Mouse (Mus musculus): Measurements from ENCODE around the gene Slc25a39.
"Not testable (repeated sequence)": the region's sequence is repeated elsewhere in the genome, so short reads cannot be mapped to it uniquely, and the experiment has no call there.

The Slc25a39 gene

GRCm38 (mm10) chr11:102411704-102412103, 4.0 kb upstream of the Slc25a39 start:
- peak; percentile 87 for DNase-seq (ENCODE audit: extremely low spot score)

- DNase-seq (ENCODE audit: extremely low spot score) = no peak
Observed at GRCm38 (mm10) chr11:102411061-102411460, 3.3 kb upstream of the Slc25a39 start.

DNA sequence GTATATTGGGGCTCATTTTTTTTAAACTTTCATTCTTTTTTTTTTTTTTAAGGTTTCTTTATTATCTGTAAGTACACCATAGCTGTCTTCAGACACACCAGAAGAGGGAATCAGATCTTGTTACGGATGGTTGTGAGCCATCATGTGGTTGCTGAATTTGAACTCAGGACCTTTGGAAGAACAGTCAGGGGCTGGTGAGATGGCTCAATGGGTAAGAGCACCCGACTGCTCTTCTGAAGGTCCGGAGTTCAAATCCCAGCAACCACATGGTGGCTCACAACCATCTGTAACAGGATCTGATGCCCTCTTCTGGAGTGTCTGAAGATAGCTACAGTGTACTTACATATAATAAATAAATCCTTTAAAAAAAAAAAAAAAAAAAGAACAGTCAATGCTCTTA, 2.6 kb upstream of the Slc25a39 start:
- not testable (repeated sequence) for DNase-seq (ENCODE audit: extremely low spot score)

DNA sequence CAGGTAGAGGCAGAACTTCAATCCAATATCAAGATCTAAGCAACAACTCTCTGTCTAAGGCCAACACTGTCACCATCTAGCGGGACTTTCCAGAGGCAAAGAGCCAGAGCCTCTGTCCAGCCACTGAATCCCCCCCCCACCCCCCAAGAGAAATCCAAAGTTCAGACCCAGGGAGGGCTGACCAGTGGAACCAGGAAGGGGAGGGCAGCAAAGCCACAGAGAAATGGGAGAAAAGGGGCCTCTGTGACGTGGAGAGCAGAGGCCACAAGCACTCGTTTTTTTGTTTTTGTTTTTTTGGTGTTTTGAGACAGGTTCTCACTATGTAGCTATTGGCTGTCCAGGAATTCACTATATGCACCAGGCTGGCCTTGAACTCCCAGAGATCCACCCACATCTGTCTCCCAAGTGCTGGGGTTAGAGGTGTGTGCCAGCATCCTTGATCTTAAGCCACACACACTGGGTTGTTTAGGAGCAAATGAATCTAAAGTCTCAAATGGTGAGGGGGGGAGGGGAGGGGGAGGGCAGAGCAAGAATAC, 2.1 kb upstream of the Slc25a39 start:
- DNase-seq (ENCODE audit: extremely low spot score) = no peak

- DNase-seq (ENCODE audit: extremely low spot score) = no peak
Observed at GRCm38 (mm10) chr11:102408888-102409794, 1.4 kb upstream of the Slc25a39 start.

DNA sequence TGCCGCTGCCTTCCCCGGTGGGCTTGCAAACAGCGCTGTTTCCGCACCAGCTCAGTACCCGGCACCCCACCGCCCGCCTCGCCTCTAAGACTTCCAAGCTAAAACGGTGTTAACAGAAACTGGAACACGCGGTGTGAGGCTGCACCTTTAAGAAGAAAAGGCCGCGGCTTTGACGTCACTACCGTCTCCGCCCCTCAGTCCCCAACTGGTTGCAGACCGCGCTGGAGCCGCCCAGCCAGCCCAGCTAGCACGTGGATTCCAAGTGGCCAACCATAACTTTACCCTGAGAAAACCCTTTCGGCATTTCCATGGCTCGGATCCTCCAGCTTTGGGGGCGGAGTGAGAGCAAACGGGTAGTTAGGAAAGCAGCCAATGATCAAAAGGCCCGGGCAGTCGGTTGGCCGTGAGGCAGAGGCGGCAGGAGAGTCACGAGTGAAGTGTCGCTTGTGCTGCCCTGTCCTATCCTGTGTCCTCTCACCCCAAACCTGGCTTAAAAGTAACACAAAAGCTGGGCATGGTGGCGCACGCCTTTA, 664 bp upstream of the Slc25a39 start:
- DNase-seq (ENCODE audit: extremely low spot score) = peak; percentile 96

- DNase-seq (ENCODE audit: extremely low spot score) = peak; percentile 91
Observed at GRCm38 (mm10) chr11:102406900-102407833, 579 bp downstream of the Slc25a39 start.

DNA sequence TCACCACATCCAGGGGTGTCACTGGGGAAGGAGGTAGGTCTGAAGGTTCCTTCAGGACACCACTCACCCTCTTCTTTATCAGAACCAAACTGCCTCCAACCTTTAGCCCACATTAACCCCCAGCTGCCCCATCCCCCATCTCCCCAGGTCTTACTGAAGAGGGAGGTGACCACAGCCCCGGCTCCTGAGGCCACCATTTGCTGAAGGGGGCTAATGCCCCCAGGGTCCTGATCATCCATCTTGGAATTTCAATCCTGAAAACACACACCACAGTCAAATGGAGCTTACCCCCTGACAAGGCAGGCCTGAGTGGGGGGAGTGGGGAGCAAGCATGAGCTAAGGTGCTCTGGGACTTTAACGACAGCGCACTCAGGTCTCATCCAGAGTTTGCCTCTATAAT, 1.3 kb downstream of the Slc25a39 start:
- no peak for DNase-seq (ENCODE audit: extremely low spot score)

- no peak for DNase-seq (ENCODE audit: extremely low spot score)
Observed at GRCm38 (mm10) chr11:102405544-102406285, 2.0 kb downstream of the Slc25a39 start.

GRCm38 (mm10) chr11:102404161-102405010, 3.4 kb downstream of the Slc25a39 start:
- DNase-seq (ENCODE audit: extremely low spot score) = no peak

DNA sequence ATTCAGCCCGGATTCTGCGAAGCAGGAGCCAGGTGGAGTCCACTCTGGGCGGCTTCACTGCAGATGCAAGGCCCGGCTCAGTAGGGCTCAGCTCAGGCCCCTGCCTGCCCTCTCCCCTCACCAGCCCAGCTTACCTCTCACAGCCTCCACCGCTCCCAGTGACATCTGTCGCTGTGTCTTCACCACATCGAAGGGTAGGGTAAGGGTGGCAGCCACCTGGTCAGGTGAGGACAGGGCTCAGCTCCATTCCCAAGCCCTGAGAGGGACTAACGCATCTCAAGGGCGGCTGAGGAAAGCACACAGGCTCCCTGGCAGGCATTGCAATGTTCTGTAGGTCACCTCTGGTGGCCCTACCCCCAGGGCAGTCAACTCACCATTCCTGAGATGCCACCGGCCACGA, 4.1 kb downstream of the Slc25a39 start:
- no peak for DNase-seq (ENCODE audit: extremely low spot score)

- DNase-seq (ENCODE audit: extremely low spot score) = no peak
Observed at GRCm38 (mm10) chr11:102401898-102402500, 5.7 kb downstream of the Slc25a39 start.

DNA sequence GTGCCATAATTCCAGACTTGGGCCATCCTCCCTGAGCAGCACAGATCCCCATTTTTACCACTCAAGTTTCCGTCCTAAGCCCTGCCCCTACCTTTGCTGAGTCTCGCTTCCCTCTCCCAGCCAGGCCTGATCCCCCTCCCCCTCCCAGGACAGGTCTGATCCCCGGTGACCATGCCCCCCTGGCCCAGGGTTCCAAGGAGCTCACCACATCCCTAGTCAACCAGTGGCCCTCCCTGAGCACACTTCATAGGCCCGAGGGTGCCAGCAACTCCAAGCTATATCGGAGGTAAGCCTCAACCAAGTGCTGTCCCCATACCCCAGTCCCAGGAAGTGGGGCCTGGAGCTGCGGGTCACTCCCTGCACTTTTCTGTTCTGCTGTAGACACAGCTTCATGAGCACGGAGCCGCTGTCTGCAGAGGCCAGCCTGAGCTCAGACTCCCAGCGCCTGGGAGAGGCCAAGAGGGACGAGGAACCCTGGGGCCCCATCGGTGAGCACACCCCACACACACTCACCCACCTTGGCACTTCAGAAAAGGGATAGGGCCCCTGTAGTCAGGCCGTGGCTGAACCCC, 7.1 kb downstream of the Slc25a39 start:
- no peak for DNase-seq (ENCODE audit: extremely low spot score)

- no peak for DNase-seq (ENCODE audit: extremely low spot score)
Observed at GRCm38 (mm10) chr11:102399610-102400072, 8.1 kb downstream of the Slc25a39 start.

GRCm38 (mm10) chr11:102399107-102399506, 8.6 kb downstream of the Slc25a39 start:
- no peak for DNase-seq (ENCODE audit: extremely low spot score)

DNA sequence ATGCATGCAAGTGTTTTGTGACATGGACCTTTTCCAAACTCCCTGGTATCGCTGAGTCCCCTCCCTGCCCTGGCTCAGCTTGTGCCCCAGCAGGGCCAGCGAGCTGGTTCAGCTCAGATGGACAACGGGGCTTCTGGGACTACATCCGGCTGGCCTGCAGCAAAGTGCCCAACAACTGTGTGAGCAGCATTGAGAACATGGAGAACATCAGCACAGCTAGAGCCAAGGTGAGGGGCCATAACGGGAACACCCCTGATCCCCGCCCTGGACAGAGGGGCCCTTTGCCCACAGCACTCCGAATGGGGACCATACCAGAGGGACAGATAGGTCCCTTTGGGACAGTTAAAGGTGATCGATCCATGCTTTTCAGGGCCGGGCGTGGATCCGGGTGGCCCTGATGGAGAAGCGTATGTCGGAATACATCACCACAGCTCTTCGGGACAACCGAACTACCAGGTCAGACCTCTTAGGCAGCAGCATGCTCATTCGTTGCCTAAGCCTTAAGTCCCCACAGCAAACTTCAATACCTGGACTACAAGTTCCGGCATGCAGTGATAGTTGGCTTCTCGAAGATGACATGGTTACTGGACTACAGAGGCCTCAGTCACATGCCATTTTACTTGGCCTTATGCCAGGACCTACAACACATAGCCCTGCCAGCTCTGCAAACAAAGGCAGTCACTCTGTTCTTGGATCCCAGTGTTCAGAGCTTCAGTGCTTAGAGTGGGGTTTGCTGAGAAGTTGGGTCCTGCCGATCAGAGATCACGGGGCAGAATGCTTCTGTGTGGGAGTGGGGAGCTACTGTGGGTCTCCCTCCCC, 9.5 kb downstream of the Slc25a39 start:
- DNase-seq (ENCODE audit: extremely low spot score) = no peak

DNA sequence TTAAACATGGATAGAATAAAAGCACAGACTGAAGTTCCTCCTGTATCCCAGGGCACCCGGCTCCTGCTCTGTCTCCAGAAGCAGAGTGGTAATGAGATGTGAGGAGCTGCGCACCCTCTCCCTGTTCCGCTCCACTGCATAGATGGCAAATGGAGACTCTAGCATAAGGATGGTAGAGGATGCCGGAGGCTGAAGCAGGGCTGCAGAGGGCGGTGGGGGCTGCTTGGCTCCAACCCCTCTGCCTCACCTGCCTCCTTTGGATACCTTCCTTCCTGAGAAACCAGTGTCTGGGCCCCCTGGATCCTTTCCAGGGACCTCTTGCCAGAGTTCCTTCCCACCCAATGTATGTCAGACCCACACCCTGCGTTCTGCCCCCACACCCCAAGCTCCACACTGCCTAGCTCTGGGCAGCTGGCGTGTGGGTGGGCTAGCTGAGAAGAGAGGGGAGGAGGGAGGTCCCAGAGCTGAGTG, 11.0 kb downstream of the Slc25a39 start:
- no peak for DNase-seq (ENCODE audit: extremely low spot score)

- no peak for DNase-seq (ENCODE audit: extremely low spot score)
Observed at GRCm38 (mm10) chr11:102396263-102396662, 11.5 kb downstream of the Slc25a39 start.
